Mouse (Mus musculus) activated CD4-positive, CD25-positive, alpha-beta regulatory T cell, adult 9 weeks (primary cell): ENCODE measurements around the gene Gm11214. TPM values are rescaled to one million over a fixed set of nuclear protein-coding genes. Genes with fewer than 3 reads are reported as not detected.

Source experiments
- polyA plus RNA-seq: library from polyadenylated mRNA; unstranded; fragments of 100-300 nt; shearing (Covaris generic); gene quantifications from one replicate; pipeline ENCODE4 v1.2.1, GENCODE M21; 2017

The Gm11214 gene
- polyA plus RNA-seq, result not detected

DNA sequence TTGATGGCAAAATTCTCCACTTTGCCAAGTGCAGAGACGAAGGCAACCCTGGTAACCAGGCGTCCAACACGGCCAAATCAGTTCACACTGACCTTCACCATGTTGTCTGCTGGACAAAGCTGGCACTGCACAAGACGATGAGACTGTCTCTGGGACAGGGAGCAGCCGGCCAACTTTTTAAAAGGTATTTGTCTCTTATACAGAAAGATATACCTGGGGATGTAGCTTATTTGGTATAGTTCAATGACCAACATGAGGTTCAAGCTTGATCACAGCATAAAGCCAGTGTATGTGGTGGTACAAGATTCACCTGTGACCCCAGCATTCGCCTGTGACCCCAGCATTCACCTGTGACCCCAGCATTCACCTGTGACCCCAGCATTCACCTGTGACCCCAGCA, at the start of gene Gm11214:
Gm11214 (minus strand) TSS at position 101 of the 400 bp plus-strand sequence.

DNA sequence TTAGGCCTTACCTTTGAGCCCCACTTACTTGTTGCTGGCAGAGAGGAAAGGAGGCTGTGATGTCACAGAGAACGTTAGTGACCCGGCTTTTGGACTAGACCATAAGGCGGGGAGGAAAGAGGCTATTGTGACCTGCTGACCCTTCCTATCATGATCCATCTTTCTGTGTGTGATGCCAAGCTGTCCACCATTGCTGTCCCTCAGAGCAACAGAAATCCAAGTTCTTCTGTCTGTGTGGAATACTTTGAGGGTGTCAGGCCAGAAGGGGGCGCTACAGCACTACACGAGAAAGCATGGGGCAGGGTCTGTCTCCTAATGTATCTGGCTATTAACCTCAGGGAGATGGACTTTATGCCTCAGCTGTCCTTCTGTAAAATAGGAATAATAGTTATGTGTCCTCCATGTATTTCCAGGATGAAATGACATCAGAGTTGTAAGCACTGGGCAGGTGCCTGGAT, 40.8 kb downstream of the Gm11214 start, which contains the start of gene Tex48:
Tex48 (minus strand) TSS at position 51 of the 458 bp plus-strand sequence.

Other genes starting within 250 kb of the Gm11214 start
- 1.1 TPM for gene Whrn, start 167.4 kb downstream of the Gm11214 start, polyA plus RNA-seq
- gene Atp6v1g1, start 118.6 kb downstream of the Gm11214 start, polyA plus RNA-seq, result 149 TPM
- gene Tmem268, start 104.6 kb downstream of the Gm11214 start, polyA plus RNA-seq, result 30.0 TPM
- not detected for gene Gm11213, start 58.1 kb downstream of the Gm11214 start, polyA plus RNA-seq
- gene Tex48, start 41.0 kb downstream of the Gm11214 start, polyA plus RNA-seq, result not detected
- 0.75 TPM for gene Tnfsf15, start 81.7 kb upstream of the Gm11214 start, polyA plus RNA-seq
- 73.4 TPM for gene Tnfsf8, start 198.0 kb upstream of the Gm11214 start, polyA plus RNA-seq